9 mouse cellular contexts compared by ENCODE assay signal in the genomic region with DNA sequence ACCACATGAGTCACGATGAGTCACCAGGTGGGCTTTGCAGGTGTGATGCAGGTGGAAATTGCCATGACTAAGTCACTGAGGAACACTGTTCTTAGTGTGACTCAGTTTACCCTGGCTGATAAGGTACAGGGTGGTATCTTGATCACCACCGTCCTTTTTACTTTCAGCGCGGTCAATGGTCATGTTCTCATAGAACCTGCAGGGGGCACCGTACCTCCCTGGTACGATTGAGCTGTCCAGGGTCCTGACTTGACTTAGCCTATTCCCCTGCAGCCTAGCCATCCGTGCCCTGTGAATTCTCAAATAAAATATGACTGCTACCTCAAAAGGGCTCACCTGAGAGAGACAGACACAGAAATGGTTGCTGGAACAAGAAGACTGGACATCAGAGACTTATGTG. TPM values are rescaled to one million over a fixed set of nuclear protein-coding genes. Genes with fewer than 3 reads are reported as not detected.
DNase-seq lines count a peak whose midpoint lies in the region; ATAC-seq and TF ChIP-seq lines count a peak whose summit lies in the region.
"Had no signal": no experiment of that assay in that cellular context is flagged by ENCODE, and none has a peak within 500 bp of the region (broad histone marks: within the 10 kb centered on the region; RNA-seq: fewer than 3 reads in every experiment).

No protein-coding gene starts in this region.

- H3K27ac ChIP-seq in hindbrain, embryonic 14.5 days, result no peak overlapping the region
- H3K27ac ChIP-seq in hindbrain, embryonic 13.5 days, result no peak overlapping the region
- H3K27ac ChIP-seq in ES-E14 (ENCODE audit: insufficient read depth, low read depth, low read length, poor library complexity, severe bottlenecking), result no peak overlapping the region
- H3K27ac ChIP-seq: embryonic facial prominence, embryonic 15.5 days had no signal

- H3K27me3 ChIP-seq in hindbrain, embryonic 14.5 days (ENCODE audit: control insufficient read depth, insufficient read depth, low read length), result peaks cover 33% of the 10 kb centered on the region
- peaks cover 76% of the 10 kb centered on the region for H3K27me3 ChIP-seq in hindbrain, embryonic 13.5 days

- in situ Hi-C loops in ES-E14 (cut with MboI; ENCODE audit: low sequenced_read_pairs in 2 of 2, unreplicated experiment in 2 of 2), result no loop called here

- DNase-seq in hindbrain, embryonic 14.5 days (ENCODE audit: low spot score), result peak; percentile 69
- DNase-seq in ES-E14 (ENCODE audit: low read depth, low spot score), result peak; percentile 65
- peak; percentile 56 for DNase-seq in c-Kit-positive CD71-positive TER-119-negative erythroid progenitor cells, embryonic 14.5 days (ENCODE audit: low read depth)
- peak; percentile 63 for DNase-seq in kidney, postnatal 14 days
- peak; percentile 29 for DNase-seq in ovary, postnatal 36 days (ENCODE audit: low spot score)
- DNase-seq in left cerebral cortex, adult 8-10 months (ENCODE audit: low spot score in 2 of 2), result no peak

- no peaks in the 10 kb centered on the region for H3K9me3 ChIP-seq in hindbrain, embryonic 14.5 days (ENCODE audit: control insufficient read depth, low read length)
- no peaks in the 10 kb centered on the region for H3K9me3 ChIP-seq in hindbrain, embryonic 13.5 days
- H3K9me3 ChIP-seq in ES-E14 (ENCODE audit: control insufficient read depth, insufficient read depth, low read depth, low read length), result no peaks in the 10 kb centered on the region
- H3K9me3 ChIP-seq: embryonic facial prominence, embryonic 15.5 days had no signal

- no peaks in the 10 kb centered on the region for H3K36me3 ChIP-seq in hindbrain, embryonic 14.5 days (replicated peaks; ENCODE audit: control insufficient read depth, insufficient read depth)
- no peaks in the 10 kb centered on the region for H3K36me3 ChIP-seq in hindbrain, embryonic 13.5 days
- H3K36me3 ChIP-seq in ES-E14 (ENCODE audit: control insufficient read depth, insufficient read depth, low read length, poor library complexity, severe bottlenecking), result no peaks in the 10 kb centered on the region
- H3K36me3 ChIP-seq: embryonic facial prominence, embryonic 15.5 days had no signal

- ATAC-seq in hindbrain, embryonic 14.5 days (ENCODE audit: low FRiP score), result no peak
- ATAC-seq in hindbrain, embryonic 13.5 days (ENCODE audit: low FRiP score), result no peak
- ATAC-seq in monocyte, adult 5-6 weeks (replicated peaks; ENCODE audit: insufficient number of reproducible peaks, low FRiP score, low TSS enrichment, poor library complexity, severe bottlenecking), result no peak

- no peak overlapping the region for H3K9ac ChIP-seq in hindbrain, embryonic 14.5 days
- H3K9ac ChIP-seq in hindbrain, embryonic 13.5 days, result no peak overlapping the region
- no peak overlapping the region for H3K9ac ChIP-seq in ES-E14 (ENCODE audit: insufficient read depth, low read depth, low read length, poor library complexity, severe bottlenecking)
- H3K9ac ChIP-seq: embryonic facial prominence, embryonic 15.5 days had no signal

- peaks cover 27% of the 10 kb centered on the region for H3K4me1 ChIP-seq in hindbrain, embryonic 14.5 days (replicated peaks; ENCODE audit: control insufficient read depth, insufficient read depth, low read length)
- H3K4me1 ChIP-seq in hindbrain, embryonic 13.5 days (replicated peaks), result peaks cover 26% of the 10 kb centered on the region
- H3K4me1 ChIP-seq in ES-E14 (ENCODE audit: control insufficient read depth in 2 of 2, insufficient read depth in 2 of 2, low read length in 2 of 2, poor library complexity in 1 of 2), result peaks cover 0 to 16% of the 10 kb centered on the region in 2 experiments; a peak in 2 of 4 replicates

- 13% methylated on average over 7 of the region's 7 CpGs for WGBS in hindbrain, embryonic 14.5 days
- 12% methylated on average over 7 of the region's 7 CpGs for WGBS in hindbrain, embryonic 13.5 days

- no peak overlapping the region for H3K4me2 ChIP-seq in hindbrain, embryonic 14.5 days (replicated peaks)
- H3K4me2 ChIP-seq in hindbrain, embryonic 13.5 days, result no peak overlapping the region
- H3K4me2 ChIP-seq: embryonic facial prominence, embryonic 15.5 days had no signal

- no peak overlapping the region for H3K4me3 ChIP-seq in hindbrain, embryonic 14.5 days (replicated peaks; ENCODE audit: low read length)
- H3K4me3 ChIP-seq in hindbrain, embryonic 13.5 days, result no peak overlapping the region
- no peak overlapping the region for H3K4me3 ChIP-seq in ES-E14 (ENCODE audit: insufficient read depth in 1 of 2, low read depth in 1 of 2, low read length in 2 of 2, poor library complexity in 1 of 2, severe bottlenecking in 1 of 2)
- H3K4me3 ChIP-seq: embryonic facial prominence, embryonic 15.5 days had no signal

TF ChIP-seq in ES-E14, 5 proteins besides CTCF, POLR2A, EP300 and RAD21:
- no peak; the same call in 1 of the 2 replicates for TF ChIP-seq HCFC1 (IDR thresholded peaks at IDR 0.05; ENCODE audit: borderline replicate concordance, insufficient read depth, low read length)
- TF ChIP-seq ZC3H11A (IDR thresholded peaks at IDR 0.05; ENCODE audit: borderline replicate concordance, low read depth, low read length), result no peak
- no peak for TF ChIP-seq ZNF384 (IDR thresholded peaks at IDR 0.05; ENCODE audit: low read depth, low read length)
- TF ChIP-seq MAFK (IDR thresholded peaks at IDR 0.05; ENCODE audit: insufficient read depth, low read depth, low read length), result no peak
- no peak for TF ChIP-seq CHD2 (IDR thresholded peaks at IDR 0.05; ENCODE audit: low read depth, low read length)

RNA-seq across cellular contexts. Expression of a gene that starts 8.4 kb away (rescaled TPM):
- polyA plus RNA-seq in hindbrain, embryonic 14.5 days (2014; fragmentation: Nextera tagmentation; extraction: Ambion mirVana), result 29.9 and 33.4 TPM in 2 replicates
- 23.6 and 24.6 TPM in 2 replicates for polyA plus RNA-seq in hindbrain, embryonic 13.5 days (2015; fragmentation: Nextera tagmentation; extraction: Ambion mirVana)
- total RNA-seq in ES-E14 (2012; rRNA removed), result not detected in 2 replicates
- 0.32 TPM in 1 of 3 replicates, not detected in the others for total RNA-seq in monocyte, adult 5-6 weeks (2017)
- total RNA-seq in left cerebral cortex, adult 8-10 months (2022), result 100 to 1,000 TPM in 2 of 4 experiments, 10 to 100 TPM in 2; 39.2 to 176 (median 85.0) TPM

RNA-seq across cellular contexts. Expression of a gene that starts 14.2 kb away (rescaled TPM):
- polyA plus RNA-seq in hindbrain, embryonic 14.5 days (2014; fragmentation: Nextera tagmentation; extraction: Ambion mirVana), result 29.5 and 30.5 TPM in 2 replicates
- polyA plus RNA-seq in hindbrain, embryonic 13.5 days (2015; fragmentation: Nextera tagmentation; extraction: Ambion mirVana), result 19.5 and 24.3 TPM in 2 replicates
- not detected in 2 replicates for total RNA-seq in ES-E14 (2012; rRNA removed)
- total RNA-seq in monocyte, adult 5-6 weeks (2017), result not detected in 3 replicates
- 100 to 1,000 TPM in 1 of 4 experiments, 10 to 100 TPM in 3; 32.7 to 131 (median 67.3) TPM for total RNA-seq in left cerebral cortex, adult 8-10 months (2022)

RNA-seq across cellular contexts. Expression of a gene that starts 21.0 kb away (rescaled TPM):
- polyA plus RNA-seq in hindbrain, embryonic 14.5 days (2014; fragmentation: Nextera tagmentation; extraction: Ambion mirVana), result 48.6 and 52.3 TPM in 2 replicates
- 37.9 and 48.5 TPM in 2 replicates for polyA plus RNA-seq in hindbrain, embryonic 13.5 days (2015; fragmentation: Nextera tagmentation; extraction: Ambion mirVana)
- total RNA-seq in ES-E14 (2012; rRNA removed), result not detected in 2 replicates
- total RNA-seq in monocyte, adult 5-6 weeks (2017), result 0.87 TPM in 1 of 3 replicates, not detected in the others
- total RNA-seq in left cerebral cortex, adult 8-10 months (2022), result 100 to 1,000 TPM in 2 of 4 experiments, 10 to 100 TPM in 2; 51.2 to 165 (median 86.4) TPM

RNA-seq across cellular contexts. Expression of a gene that starts 49.6 kb away (rescaled TPM):
- 13.8 and 15.5 TPM in 2 replicates for polyA plus RNA-seq in hindbrain, embryonic 14.5 days (2014; fragmentation: Nextera tagmentation; extraction: Ambion mirVana)
- 5.6 and 6.1 TPM in 2 replicates for polyA plus RNA-seq in hindbrain, embryonic 13.5 days (2015; fragmentation: Nextera tagmentation; extraction: Ambion mirVana)
- 1.0 and 1.5 TPM in 2 replicates for total RNA-seq in ES-E14 (2012; rRNA removed)
- not detected in 3 replicates for total RNA-seq in monocyte, adult 5-6 weeks (2017)
- 10 to 100 TPM in 1 of 4 experiments, 1 to 10 TPM in 3; 5.9 to 10.5 (median 7.6) TPM for total RNA-seq in left cerebral cortex, adult 8-10 months (2022)

Comparison
In these comparisons a context has a peak if more than half of its experiments do, and no peak if none do; other contexts are left out.
1. DNase-seq: peak in hindbrain, embryonic 14.5 days (single experiment), ES-E14 (single experiment), c-Kit-positive CD71-positive TER-119-negative erythroid progenitor cells, embryonic 14.5 days (single experiment), kidney, postnatal 14 days (single experiment) and ovary, postnatal 36 days (single experiment); none in left cerebral cortex, adult 8-10 months (0 of 2).
2. RNA of a gene that starts 8.4 kb away (total RNA-seq): 39.2 to 176 TPM in left cerebral cortex, adult 8-10 months; not detected in ES-E14 and 0.32 TPM in monocyte, adult 5-6 weeks; every median in the first group is over 10 times any median in the second.
3. RNA of a gene that starts 14.2 kb away (total RNA-seq): 32.7 to 131 TPM in left cerebral cortex, adult 8-10 months; not detected in ES-E14 and not detected in monocyte, adult 5-6 weeks; every median in the first group is over 10 times any median in the second.
4. RNA of a gene that starts 21.0 kb away (total RNA-seq): 51.2 to 165 TPM in left cerebral cortex, adult 8-10 months; not detected in ES-E14 and 0.87 TPM in monocyte, adult 5-6 weeks; every median in the first group is over 10 times any median in the second.